ENCODE assay signal across 8 mouse cellular contexts in the genomic region with DNA sequence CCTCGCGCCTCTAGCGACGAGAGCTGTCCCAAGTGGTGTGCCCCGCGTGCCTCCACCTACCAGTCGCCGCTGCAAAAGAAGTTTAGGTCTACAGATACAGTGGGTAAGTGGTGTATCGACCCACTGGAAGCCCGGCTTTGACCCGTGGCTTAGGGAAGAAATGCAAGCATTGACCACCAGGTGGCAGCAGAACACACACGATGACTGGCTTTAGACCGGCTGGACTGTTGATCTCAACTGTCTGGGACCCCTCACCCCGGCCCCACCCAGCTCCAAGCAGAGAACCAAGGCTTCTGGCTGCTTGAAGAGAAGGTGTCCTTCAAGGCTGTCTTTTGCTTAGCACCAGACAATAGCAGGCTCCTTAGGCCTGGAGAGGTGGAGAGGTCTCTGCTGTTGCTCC. TPM values are rescaled to one million over a fixed set of nuclear protein-coding genes. Genes with fewer than 3 reads are reported as not detected.
DNase-seq lines count a peak whose midpoint lies in the region; ATAC-seq and TF ChIP-seq lines count a peak whose summit lies in the region.

No protein-coding gene starts in this region.

- in situ Hi-C loops in ES-E14 (cut with MboI; ENCODE audit: low sequenced_read_pairs in 2 of 2, unreplicated experiment in 2 of 2): no loop called here

- WGBS in forebrain, embryonic 11.5 days: 2% methylated on average over 14 of the region's 14 CpGs
- under 1% methylated on average over 14 of the region's 14 CpGs for WGBS in lung, embryonic 15.5 days

- no peak overlapping the region for H3K4me2 ChIP-seq in forebrain, embryonic 11.5 days (ENCODE audit: low read depth, low read length, severe bottlenecking)
- H3K4me2 ChIP-seq in lung, embryonic 15.5 days: peak overlapping the region; percentile 36; the same call in 1 of the 2 replicates

- DNase-seq in ES-E14 (ENCODE audit: low read depth, low spot score): peak; percentile 96
- DNase-seq in forebrain, embryonic 11.5 days (ENCODE audit: low spot score): peak; percentile 92
- DNase-seq in heart, postnatal 10 days: peak; percentile 85 to 92
- peak; percentile 68 to 90 for DNase-seq in kidney, postnatal 36 days
- DNase-seq in retina, adult 2 months (ENCODE audit: low read depth, low spot score): peak; percentile 55
- peak; percentile 72 to 81 for DNase-seq in thymus, postnatal 36 days

- H3K4me1 ChIP-seq in ES-E14 (ENCODE audit: control insufficient read depth in 2 of 2, insufficient read depth in 2 of 2, low read length in 2 of 2, poor library complexity in 1 of 2): peaks cover 2 to 25% of the 10 kb centered on the region in 2 experiments; a peak in 2 of 4 replicates
- no peaks in the 10 kb centered on the region for H3K4me1 ChIP-seq in brown adipose tissue, adult 24 weeks (ENCODE audit: control insufficient read depth, insufficient read depth, insufficient read length, low read length)
- 0 out of 2 replicates have a peak, but pooled peaks cover 1% of the 10 kb centered on the region for H3K4me1 ChIP-seq in forebrain, embryonic 11.5 days (replicated peaks; ENCODE audit: control insufficient read depth, insufficient read depth, low read length)
- H3K4me1 ChIP-seq in lung, embryonic 15.5 days: peaks cover 16% of the 10 kb centered on the region

- H3K36me3 ChIP-seq in ES-E14 (ENCODE audit: control insufficient read depth, insufficient read depth, low read length, poor library complexity, severe bottlenecking): no peaks in the 10 kb centered on the region; the same call in 1 of the 2 replicates
- no peaks in the 10 kb centered on the region for H3K36me3 ChIP-seq in forebrain, embryonic 11.5 days (ENCODE audit: control insufficient read depth, insufficient read depth, low read length)
- H3K36me3 ChIP-seq in lung, embryonic 15.5 days: no peaks in the 10 kb centered on the region

- H3K9ac ChIP-seq in ES-E14 (ENCODE audit: insufficient read depth, low read depth, low read length, poor library complexity, severe bottlenecking): peak overlapping the region; percentile 70; the same call in 1 of the 2 replicates
- H3K9ac ChIP-seq in forebrain, embryonic 11.5 days (ENCODE audit: low read length): no peak overlapping the region
- no peak overlapping the region for H3K9ac ChIP-seq in lung, embryonic 15.5 days

- H3K4me3 ChIP-seq in ES-E14 (ENCODE audit: insufficient read depth in 1 of 2, low read depth in 1 of 2, low read length in 2 of 2, poor library complexity in 1 of 2, severe bottlenecking in 1 of 2): peak overlapping the region; percentile 32 to 56; a peak in 3 of 4 replicates
- H3K4me3 ChIP-seq in brown adipose tissue, adult 24 weeks (ENCODE audit: insufficient read depth, low read depth, low read length): peak overlapping the region; percentile 19; the same call in 1 of the 2 replicates
- H3K4me3 ChIP-seq in forebrain, embryonic 11.5 days (ENCODE audit: low read depth, low read length): no peak overlapping the region
- H3K4me3 ChIP-seq in lung, embryonic 15.5 days: no peak overlapping the region

- no peaks in the 10 kb centered on the region for H3K27me3 ChIP-seq in forebrain, embryonic 11.5 days (ENCODE audit: control insufficient read depth, insufficient read depth, low read length)
- no peaks in the 10 kb centered on the region for H3K27me3 ChIP-seq in lung, embryonic 15.5 days

- intact Hi-C loops in heart, postnatal 10 days (cut with DNase I): loop anchor here (1.0 to 5.0 kb wide), 6 partner anchors 52 to 489 kb away; partner anchors contain the start of genes Grm4 and Lemd2

- H3K27ac ChIP-seq in ES-E14 (ENCODE audit: insufficient read depth, low read depth, low read length, poor library complexity, severe bottlenecking): peak overlapping the region; percentile 58; the same call in 1 of the 2 replicates
- H3K27ac ChIP-seq in brown adipose tissue, adult 24 weeks (replicated peaks; ENCODE audit: low read depth, low read length): no peak overlapping the region
- H3K27ac ChIP-seq in forebrain, embryonic 11.5 days (ENCODE audit: low read depth, low read length): no peak overlapping the region
- H3K27ac ChIP-seq in lung, embryonic 15.5 days: no peak overlapping the region

- H3K9me3 ChIP-seq in ES-E14 (ENCODE audit: control insufficient read depth, insufficient read depth, low read depth, low read length): no peaks in the 10 kb centered on the region
- no peaks in the 10 kb centered on the region for H3K9me3 ChIP-seq in forebrain, embryonic 11.5 days (ENCODE audit: control insufficient read depth, low read length)
- H3K9me3 ChIP-seq in lung, embryonic 15.5 days: no peaks in the 10 kb centered on the region

- ATAC-seq in forebrain, embryonic 11.5 days (replicated peaks; ENCODE audit: low FRiP score): peak; percentile 42; the same call in 1 of the 2 replicates
- ATAC-seq in lung, embryonic 15.5 days (ENCODE audit: borderline replicate concordance, extremely low read depth, low FRiP score, low TSS enrichment): 0 out of 2 replicates have a peak, but pooled peaks have one; percentile 25

TF ChIP-seq in ES-E14, 5 proteins besides CTCF, POLR2A, EP300 and RAD21:
- TF ChIP-seq HCFC1 (IDR thresholded peaks at IDR 0.05; ENCODE audit: borderline replicate concordance, insufficient read depth, low read length) (no peak), CHD2 (IDR thresholded peaks at IDR 0.05; ENCODE audit: low read depth, low read length) (no peak), ZC3H11A (IDR thresholded peaks at IDR 0.05; ENCODE audit: borderline replicate concordance, low read depth, low read length) (peak; percentile 61; the same call in 1 of the 2 replicates), MAFK (IDR thresholded peaks at IDR 0.05; ENCODE audit: insufficient read depth, low read depth, low read length) (no peak), ZNF384 (IDR thresholded peaks at IDR 0.05; ENCODE audit: low read depth, low read length) (no peak)
TF ChIP-seq in ES-E14: peak in this region for 1.

RNA-seq across cellular contexts. Expression of gene Bak1, which starts 4.1 kb away (rescaled TPM):
- total RNA-seq in ES-E14 (2012; rRNA removed): 36.4 and 53.2 TPM in 2 replicates
- 29.3 and 35.0 TPM in 2 replicates for polyA plus RNA-seq in brown adipose tissue, adult 24 weeks (2012; ENCODE audit: insufficient read depth, insufficient read length, missing spikeins)
- 6.6 and 7.6 TPM in 2 replicates for polyA plus RNA-seq in forebrain, embryonic 11.5 days (2014; fragmentation: Nextera tagmentation; extraction: Ambion mirVana)
- total RNA-seq in heart, postnatal 10 days (2021): 10 to 100 TPM; 40.4 to 43.2 TPM
- polyA plus RNA-seq in lung, embryonic 15.5 days (2015; fragmentation: Nextera tagmentation; extraction: Ambion mirVana): 5.2 and 6.0 TPM in 2 replicates

RNA-seq across cellular contexts. Expression of gene Itpr3, which starts 24.2 kb away (rescaled TPM):
- 44.1 and 74.5 TPM in 2 replicates for total RNA-seq in ES-E14 (2012; rRNA removed)
- 1.2 and 1.3 TPM in 2 replicates for polyA plus RNA-seq in brown adipose tissue, adult 24 weeks (2012; ENCODE audit: insufficient read depth, insufficient read length, missing spikeins)
- 1.7 and 2.2 TPM in 2 replicates for polyA plus RNA-seq in forebrain, embryonic 11.5 days (2014; fragmentation: Nextera tagmentation; extraction: Ambion mirVana)
- 1 to 10 TPM; 8.0 to 9.0 TPM for total RNA-seq in heart, postnatal 10 days (2021)
- polyA plus RNA-seq in lung, embryonic 15.5 days (2015; fragmentation: Nextera tagmentation; extraction: Ambion mirVana): 4.7 and 4.9 TPM in 2 replicates

RNA-seq across cellular contexts. Expression of gene Zbtb9, which starts 59.9 kb away (rescaled TPM):
- 6.7 and 8.2 TPM in 2 replicates for total RNA-seq in ES-E14 (2012; rRNA removed)
- 2.4 and 3.0 TPM in 2 replicates for polyA plus RNA-seq in brown adipose tissue, adult 24 weeks (2012; ENCODE audit: insufficient read depth, insufficient read length, missing spikeins)
- 13.7 and 13.9 TPM in 2 replicates for polyA plus RNA-seq in forebrain, embryonic 11.5 days (2014; fragmentation: Nextera tagmentation; extraction: Ambion mirVana)
- 1 to 10 TPM; 2.7 to 4.9 TPM for total RNA-seq in heart, postnatal 10 days (2021)
- polyA plus RNA-seq in lung, embryonic 15.5 days (2015; fragmentation: Nextera tagmentation; extraction: Ambion mirVana): 16.3 and 16.9 TPM in 2 replicates

Comparison
In these comparisons a context has a peak if more than half of its experiments do, and no peak if none do; other contexts are left out.
1. H3K4me3 ChIP-seq: peak in ES-E14 (2 of 2) and brown adipose tissue, adult 24 weeks (single experiment); none in forebrain, embryonic 11.5 days (single experiment) and lung, embryonic 15.5 days (single experiment).
2. Peak in every context shown above with its lines, with median percentiles within 50 percentile points of each other: DNase-seq.